Mouse (Mus musculus): Measurements from ENCODE around the gene Pdk1. TPM values are rescaled to one million over a fixed set of nuclear protein-coding genes. Genes with fewer than 3 reads are reported as not detected.

The Pdk1 gene
- polyA plus RNA-seq, 1 experiment from 2014 or later, result 29.8 TPM

GRCm38 (mm10) chr2:71878943-71879342 lies 5.9 kb downstream of the Pdk1 start:
- no peak for DNase-seq (ENCODE audit: low spot score)
- H3K27me3 ChIP-seq (ENCODE audit: control insufficient read depth, insufficient read depth, low read length), result no peaks in the 10 kb centered on the region; the same call in 1 of the 2 replicates
- no peak overlapping the region for H3K4me2 ChIP-seq (replicated peaks; ENCODE audit: low read depth, low read length)
- H3K4me1 ChIP-seq (replicated peaks; ENCODE audit: control insufficient read depth, insufficient read depth, low read length), result peaks cover 1% of the 10 kb centered on the region; the same call in 1 of the 2 replicates
- H3K9me3 ChIP-seq (ENCODE audit: control insufficient read depth, low read length), result no peaks in the 10 kb centered on the region
- no peak overlapping the region for H3K4me3 ChIP-seq (ENCODE audit: low read depth, low read length)
- no peak for ATAC-seq (ENCODE audit: low FRiP score)
- H3K36me3 ChIP-seq (ENCODE audit: control insufficient read depth, insufficient read depth, low read length), result no peaks in the 10 kb centered on the region
- H3K27ac ChIP-seq (ENCODE audit: low read depth, low read length), result no peak overlapping the region
- H3K9ac ChIP-seq (ENCODE audit: low read depth, low read length), result no peak overlapping the region

GRCm38 (mm10) chr2:71882914-71883651 lies 10.1 kb downstream of the Pdk1 start:
- Histone ChIP-seq H3K9me3 (ENCODE audit: control insufficient read depth, low read length) (no peaks in the 10 kb centered on the region), H3K4me3 (ENCODE audit: low read depth, low read length) (no peak overlapping the region), H3K4me2 (replicated peaks; ENCODE audit: low read depth, low read length) (no peak overlapping the region), H3K9ac (ENCODE audit: low read depth, low read length) (no peak overlapping the region), H3K4me1 (replicated peaks; ENCODE audit: control insufficient read depth, insufficient read depth, low read length) (no peaks in the 10 kb centered on the region), H3K27me3 (ENCODE audit: control insufficient read depth, insufficient read depth, low read length) (no peaks in the 10 kb centered on the region), H3K27ac (ENCODE audit: low read depth, low read length) (no peak overlapping the region), H3K36me3 (ENCODE audit: control insufficient read depth, insufficient read depth, low read length) (no peaks in the 10 kb centered on the region)
- WGBS, result 88% methylated on average over 19 of the region's 19 CpGs
- ATAC-seq (ENCODE audit: low FRiP score) (no peak), DNase-seq (ENCODE audit: low spot score) (no peak)

- WGBS, result 100% methylated on average over 4 of the region's 4 CpGs
- no peak for DNase-seq (ENCODE audit: low spot score)
- Histone ChIP-seq H3K4me1 (replicated peaks; ENCODE audit: control insufficient read depth, insufficient read depth, low read length) (no peaks in the 10 kb centered on the region), H3K4me3 (ENCODE audit: low read depth, low read length) (no peak overlapping the region), H3K9me3 (ENCODE audit: control insufficient read depth, low read length) (no peaks in the 10 kb centered on the region), H3K27me3 (ENCODE audit: control insufficient read depth, insufficient read depth, low read length) (no peaks in the 10 kb centered on the region), H3K4me2 (replicated peaks; ENCODE audit: low read depth, low read length) (no peak overlapping the region), H3K27ac (ENCODE audit: low read depth, low read length) (no peak overlapping the region), H3K9ac (ENCODE audit: low read depth, low read length) (no peak overlapping the region), H3K36me3 (ENCODE audit: control insufficient read depth, insufficient read depth, low read length) (no peaks in the 10 kb centered on the region)
- no peak for ATAC-seq (ENCODE audit: low FRiP score)
These were observed 14.2 kb downstream of the Pdk1 start for GRCm38 (mm10) chr2:71887269-71887668.

GRCm38 (mm10) chr2:71888437-71888836 lies 15.4 kb downstream of the Pdk1 start:
- H3K9ac ChIP-seq (ENCODE audit: low read depth, low read length), result no peak overlapping the region
- ATAC-seq (ENCODE audit: low FRiP score) (no peak), DNase-seq (ENCODE audit: low spot score) (no peak)
- H3K27me3 ChIP-seq (ENCODE audit: control insufficient read depth, insufficient read depth, low read length), result no peaks in the 10 kb centered on the region
- no peak overlapping the region for H3K4me3 ChIP-seq (ENCODE audit: low read depth, low read length)
- H3K27ac ChIP-seq (ENCODE audit: low read depth, low read length), result no peak overlapping the region
- WGBS, result 86% methylated on average over 4 of the region's 4 CpGs
- H3K9me3 ChIP-seq (ENCODE audit: control insufficient read depth, low read length), result no peaks in the 10 kb centered on the region
- no peaks in the 10 kb centered on the region for H3K4me1 ChIP-seq (replicated peaks; ENCODE audit: control insufficient read depth, insufficient read depth, low read length)
- H3K36me3 ChIP-seq (ENCODE audit: control insufficient read depth, insufficient read depth, low read length), result no peaks in the 10 kb centered on the region
- H3K4me2 ChIP-seq (replicated peaks; ENCODE audit: low read depth, low read length), result no peak overlapping the region

- no peak overlapping the region for H3K27ac ChIP-seq (ENCODE audit: low read depth, low read length)
- 94% methylated on average over 2 of the region's 2 CpGs for WGBS
- no peaks in the 10 kb centered on the region for H3K9me3 ChIP-seq (ENCODE audit: control insufficient read depth, low read length)
- H3K4me3 ChIP-seq (ENCODE audit: low read depth, low read length), result no peak overlapping the region
- H3K4me1 ChIP-seq (replicated peaks; ENCODE audit: control insufficient read depth, insufficient read depth, low read length), result no peaks in the 10 kb centered on the region
- no peak overlapping the region for H3K4me2 ChIP-seq (replicated peaks; ENCODE audit: low read depth, low read length)
- H3K36me3 ChIP-seq (ENCODE audit: control insufficient read depth, insufficient read depth, low read length), result no peaks in the 10 kb centered on the region
- no peaks in the 10 kb centered on the region for H3K27me3 ChIP-seq (ENCODE audit: control insufficient read depth, insufficient read depth, low read length)
- no peak for DNase-seq (ENCODE audit: low spot score)
- H3K9ac ChIP-seq (ENCODE audit: low read depth, low read length), result no peak overlapping the region
- ATAC-seq (ENCODE audit: low FRiP score), result no peak
These were observed 18.5 kb downstream of the Pdk1 start for GRCm38 (mm10) chr2:71891536-71891935.

- H3K4me1 ChIP-seq (replicated peaks; ENCODE audit: control insufficient read depth, insufficient read depth, low read length), result no peaks in the 10 kb centered on the region
- DNase-seq (ENCODE audit: low spot score) (no peak), ATAC-seq (ENCODE audit: low FRiP score) (no peak)
- H3K4me3 ChIP-seq (ENCODE audit: low read depth, low read length), result no peak overlapping the region
- H3K27me3 ChIP-seq (ENCODE audit: control insufficient read depth, insufficient read depth, low read length), result no peaks in the 10 kb centered on the region
- no peaks in the 10 kb centered on the region for H3K9me3 ChIP-seq (ENCODE audit: control insufficient read depth, low read length)
- H3K4me2 ChIP-seq (replicated peaks; ENCODE audit: low read depth, low read length), result no peak overlapping the region
- no peak overlapping the region for H3K27ac ChIP-seq (ENCODE audit: low read depth, low read length)
- WGBS, result 95% methylated on average over 7 of the region's 7 CpGs
- H3K9ac ChIP-seq (ENCODE audit: low read depth, low read length), result no peak overlapping the region
- H3K36me3 ChIP-seq (ENCODE audit: control insufficient read depth, insufficient read depth, low read length), result no peaks in the 10 kb centered on the region
These were observed 19.8 kb downstream of the Pdk1 start for GRCm38 (mm10) chr2:71892741-71893349.

- no peak for ATAC-seq (ENCODE audit: low FRiP score)
- no peak for DNase-seq (ENCODE audit: low spot score)
- 91% methylated on average over 13 of the region's 13 CpGs for WGBS
- Histone ChIP-seq H3K27me3 (ENCODE audit: control insufficient read depth, insufficient read depth, low read length) (no peaks in the 10 kb centered on the region), H3K36me3 (ENCODE audit: control insufficient read depth, insufficient read depth, low read length) (no peaks in the 10 kb centered on the region), H3K9me3 (ENCODE audit: control insufficient read depth, low read length) (no peaks in the 10 kb centered on the region), H3K27ac (ENCODE audit: low read depth, low read length) (no peak overlapping the region), H3K4me3 (ENCODE audit: low read depth, low read length) (no peak overlapping the region), H3K4me2 (replicated peaks; ENCODE audit: low read depth, low read length) (no peak overlapping the region), H3K4me1 (replicated peaks; ENCODE audit: control insufficient read depth, insufficient read depth, low read length) (no peaks in the 10 kb centered on the region), H3K9ac (ENCODE audit: low read depth, low read length) (no peak overlapping the region)
These were observed 22.7 kb downstream of the Pdk1 start for GRCm38 (mm10) chr2:71895596-71896286.

- H3K4me2 ChIP-seq (replicated peaks; ENCODE audit: low read depth, low read length), result no peak overlapping the region
- H3K36me3 ChIP-seq (ENCODE audit: control insufficient read depth, insufficient read depth, low read length), result no peaks in the 10 kb centered on the region
- H3K4me1 ChIP-seq (replicated peaks; ENCODE audit: control insufficient read depth, insufficient read depth, low read length), result no peaks in the 10 kb centered on the region
These were observed 24.4 kb downstream of the Pdk1 start for GRCm38 (mm10) chr2:71897420-71897819.

More at GRCm38 (mm10) chr2:71897420-71897819, 24.4 kb downstream of the Pdk1 start:
- H3K27ac ChIP-seq (ENCODE audit: low read depth, low read length), result no peak overlapping the region
- WGBS, result 74% methylated on average over 12 of the region's 12 CpGs
- H3K27me3 ChIP-seq (ENCODE audit: control insufficient read depth, insufficient read depth, low read length), result no peaks in the 10 kb centered on the region
- no peak for DNase-seq (ENCODE audit: low spot score)
- no peak overlapping the region for H3K9ac ChIP-seq (ENCODE audit: low read depth, low read length)
- H3K4me3 ChIP-seq (ENCODE audit: low read depth, low read length), result no peak overlapping the region
- ATAC-seq (ENCODE audit: low FRiP score), result no peak
- H3K9me3 ChIP-seq (ENCODE audit: control insufficient read depth, low read length), result no peaks in the 10 kb centered on the region

Measured in hindbrain, embryonic 11.5 days (tissue).